Mouse (Mus musculus) c-Kit-negative CD71-positive TER-119-positive erythroid progenitor cells, embryonic 14.5 days (primary cell): Measurements from ENCODE around the gene Zc3h6.

Source experiments
- DNase-seq: peaks from one replicate; pipeline ENCODE4 v3.0.0-alpha.2; 2013; ENCODE audit warnings: low read depth, low spot score

Gene Zc3h6

DNA sequence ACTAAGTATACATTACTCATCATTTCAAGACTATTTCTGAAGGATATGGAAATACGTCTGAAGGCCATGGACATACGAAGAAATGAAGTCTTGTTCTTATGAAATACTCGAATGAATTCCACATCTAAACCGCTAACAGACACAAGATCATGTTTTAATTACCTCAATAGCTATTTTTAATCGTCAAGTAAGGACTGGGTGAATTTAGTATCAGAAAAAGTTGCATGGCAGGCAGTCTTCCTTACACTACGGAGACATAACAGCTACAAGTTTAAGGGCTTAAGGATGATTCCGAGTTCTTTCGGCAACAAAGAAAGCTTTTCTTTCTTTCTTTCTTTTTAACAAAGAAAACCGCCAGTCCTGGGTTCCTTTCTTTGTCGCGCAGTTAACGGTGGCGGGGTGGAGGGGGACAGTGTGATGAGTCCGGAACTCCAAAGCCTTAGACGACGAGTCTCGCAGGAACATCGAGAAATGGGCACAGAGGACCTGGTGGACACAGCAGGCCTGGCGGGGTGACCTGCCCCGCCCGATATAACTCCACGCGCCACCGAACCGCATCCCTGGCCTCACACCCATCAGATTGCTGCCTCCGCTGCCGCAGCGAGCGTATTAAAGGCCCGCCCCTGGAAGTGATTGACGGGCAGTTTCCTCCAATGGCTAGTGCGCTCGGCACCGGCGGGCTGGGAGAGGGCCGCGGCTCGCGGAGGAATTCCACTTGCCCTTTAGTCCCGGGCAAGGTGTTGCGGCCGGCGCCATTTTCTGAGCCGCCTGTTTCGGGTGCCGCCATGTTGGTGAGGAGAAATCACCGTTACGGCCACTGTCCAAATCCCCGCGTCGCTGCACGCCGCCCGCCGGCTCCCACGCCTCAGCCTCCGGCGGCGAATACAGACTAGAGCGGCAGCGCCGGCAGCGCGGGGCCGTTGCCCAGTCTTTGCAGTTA, at the start of gene Zc3h6:
Zc3h6 (plus strand) TSS at position 762 of the 940 bp plus-strand sequence.
- DNase-seq, result peak; percentile 98

DNA sequence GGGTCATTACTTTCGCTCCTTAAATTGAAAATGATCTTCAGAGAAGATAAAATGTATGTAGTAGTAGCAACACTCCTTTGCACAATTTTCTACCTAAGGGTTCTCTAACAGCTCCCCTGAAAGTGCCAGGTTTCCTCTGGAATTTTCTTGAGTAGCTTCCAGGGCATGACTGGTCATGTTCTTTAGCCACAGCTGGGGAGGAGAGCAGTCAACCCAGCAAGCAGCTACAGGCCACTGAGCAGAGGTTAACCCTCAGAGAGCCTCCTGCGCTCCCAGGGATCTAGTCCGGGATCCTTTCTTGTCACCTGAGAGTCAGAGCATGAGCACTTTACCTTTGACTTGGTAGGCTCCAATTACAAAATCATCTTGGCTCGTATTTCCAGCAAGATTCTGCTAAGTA, 42.4 kb upstream of the Zc3h6 start:
- DNase-seq, result no peak

GRCm38 (mm10) chr2:128928446-128928845, 38.8 kb upstream of the Zc3h6 start:
- DNase-seq, result no peak

DNA sequence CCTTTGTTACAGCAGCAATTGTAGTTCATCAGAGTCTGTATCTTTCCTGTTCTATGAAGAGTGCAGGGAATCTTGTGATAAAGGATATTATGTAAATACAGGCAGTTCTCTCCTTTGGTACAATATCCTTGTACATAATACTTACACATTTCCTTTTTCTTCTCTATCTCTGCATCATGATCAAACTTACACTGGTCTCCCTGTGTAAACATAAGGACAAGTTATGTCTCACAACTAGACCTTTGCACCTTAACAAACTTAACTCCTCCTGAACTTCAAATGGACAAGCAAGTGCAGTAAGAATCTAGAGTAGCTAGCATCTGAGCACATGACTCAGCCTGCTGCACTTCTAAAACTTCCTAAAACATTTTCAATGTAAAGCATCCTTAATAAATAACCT, 36.5 kb upstream of the Zc3h6 start:
- no peak for DNase-seq

DNA sequence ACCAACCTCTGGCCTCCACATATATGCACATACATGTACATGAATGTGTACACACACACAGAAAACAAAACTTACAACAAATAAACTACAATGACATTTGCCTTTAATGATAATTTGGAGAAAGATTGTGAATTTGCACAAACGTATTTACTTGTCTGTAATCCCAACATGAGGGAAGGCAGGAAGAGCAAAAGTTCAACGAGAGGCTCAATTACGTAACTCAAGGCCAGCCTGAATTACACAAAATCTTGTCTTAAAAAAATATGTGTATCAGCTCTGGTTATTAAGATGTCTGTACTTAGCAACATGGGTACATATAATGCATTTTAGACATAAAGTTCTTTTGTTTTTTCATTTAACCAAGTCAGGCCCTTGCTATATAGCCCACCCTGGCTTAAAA, 30.9 kb upstream of the Zc3h6 start:
- DNase-seq, result no peak

GRCm38 (mm10) chr2:128943538-128944528, 23.4 kb upstream of the Zc3h6 start, which contains the start of gene Zc3h8:
TSS of gene Zc3h8 (minus strand) at chr2:128944077.
- peak; percentile 96 for DNase-seq

- peak; percentile 36 for DNase-seq
Measured at GRCm38 (mm10) chr2:128947962-128948588, 19.1 kb upstream of the Zc3h6 start.

DNA sequence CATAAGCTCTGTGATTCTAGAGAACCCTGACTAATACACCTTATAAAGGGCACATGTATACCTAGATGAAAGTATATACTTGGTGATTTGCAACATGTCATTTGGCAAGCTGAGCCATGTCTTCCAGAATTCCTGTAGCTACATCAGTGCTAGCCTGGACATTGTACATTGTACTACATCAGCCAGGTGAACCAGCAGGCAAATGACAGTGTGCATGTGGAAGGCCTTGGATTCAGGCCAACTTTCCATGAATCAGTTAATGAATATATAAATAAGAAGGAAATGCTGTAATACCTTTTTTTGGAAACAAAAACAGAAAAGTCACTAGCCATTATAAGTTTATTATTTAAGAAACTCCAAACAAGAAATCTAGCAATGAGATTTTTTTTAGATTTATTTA, 13.0 kb upstream of the Zc3h6 start:
- DNase-seq, result no peak

GRCm38 (mm10) chr2:128965505-128966105, 1.6 kb upstream of the Zc3h6 start:
- no peak for DNase-seq

- DNase-seq, result no peak
Measured at GRCm38 (mm10) chr2:128966236-128966635, 966 bp upstream of the Zc3h6 start.

GRCm38 (mm10) chr2:128967661-128968441, 649 bp downstream of the Zc3h6 start, which contains the start of gene Gm10762:
TSS of gene Gm10762 (minus strand) at chr2:128967725.
- peak; percentile 57 for DNase-seq

GRCm38 (mm10) chr2:128968475-128969083, 1.4 kb downstream of the Zc3h6 start:
- no peak for DNase-seq

DNA sequence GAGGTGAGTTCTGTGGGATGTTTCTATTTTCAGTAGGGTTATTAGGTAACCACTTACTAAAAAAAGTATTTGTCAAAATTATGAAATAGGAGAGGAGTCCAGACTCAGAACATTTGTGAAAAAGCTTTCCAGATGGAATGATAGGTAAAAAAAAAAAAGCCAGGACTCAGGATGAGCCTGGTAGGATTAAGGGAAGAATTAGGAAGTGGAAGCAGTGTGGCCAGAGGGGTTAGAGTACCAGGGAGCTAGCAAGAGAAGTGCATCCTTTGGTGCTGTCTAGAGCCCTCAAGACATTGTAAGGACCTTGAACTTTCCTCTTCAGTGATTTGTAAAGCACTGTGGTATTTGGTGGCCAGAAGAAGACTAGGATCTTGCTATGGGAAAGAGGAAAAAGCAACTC, 5.1 kb downstream of the Zc3h6 start:
- DNase-seq, result no peak

- no peak for DNase-seq
Measured at GRCm38 (mm10) chr2:128975572-128975971, 8.4 kb downstream of the Zc3h6 start.

DNA sequence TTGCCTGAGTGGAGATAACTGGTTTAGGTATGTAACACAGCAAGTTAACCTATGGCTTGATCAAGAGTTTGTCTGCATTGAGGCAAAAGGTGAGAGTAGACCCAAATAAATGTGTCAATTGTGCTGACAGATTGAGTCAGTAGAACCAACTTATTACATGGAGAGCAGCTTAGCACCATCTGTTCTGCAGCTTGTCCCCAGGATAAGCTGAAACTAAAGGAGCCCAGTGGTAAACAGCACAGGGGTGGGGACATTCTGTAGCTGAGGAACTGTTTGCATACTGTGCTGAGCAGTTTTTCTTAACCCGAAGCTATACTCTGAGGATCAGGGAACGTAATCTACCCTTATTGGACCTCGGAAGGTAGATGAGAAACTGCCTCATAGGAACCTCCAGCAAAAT, 17.5 kb downstream of the Zc3h6 start:
- DNase-seq, result no peak

GRCm38 (mm10) chr2:129004872-129005271, 37.7 kb downstream of the Zc3h6 start:
- no peak for DNase-seq

DNA sequence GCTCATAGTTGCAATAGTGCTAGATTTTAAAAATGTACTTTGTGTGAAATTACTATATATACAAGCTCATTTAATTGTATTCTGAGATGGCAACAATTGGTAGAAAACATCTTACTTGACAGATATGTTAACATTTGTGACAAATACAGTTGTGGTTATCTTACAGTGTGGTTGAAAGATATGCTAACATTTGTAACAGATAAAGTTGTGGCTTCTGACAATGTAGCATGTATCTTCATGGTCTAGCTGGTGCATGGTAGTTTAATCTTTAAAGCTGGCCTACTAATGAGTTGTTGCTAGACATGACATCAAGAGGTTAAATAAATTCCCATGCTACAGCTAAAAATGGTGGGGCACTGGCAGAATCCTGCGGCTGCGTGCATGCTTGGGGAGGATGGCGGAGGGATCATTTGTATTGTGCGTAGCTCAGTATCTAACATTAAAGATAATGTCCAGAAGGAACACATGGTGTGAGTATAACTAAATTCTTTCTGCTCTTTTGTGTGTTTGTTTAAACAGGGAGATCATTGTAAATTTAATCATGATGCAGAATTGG, 39.1 kb downstream of the Zc3h6 start:
- DNase-seq, result no peak

GRCm38 (mm10) chr2:129008867-129009266, 41.7 kb downstream of the Zc3h6 start:
- peak; percentile 26 for DNase-seq

GRCm38 (mm10) chr2:129020106-129020505, 52.9 kb downstream of the Zc3h6 start:
- DNase-seq, result no peak

DNA sequence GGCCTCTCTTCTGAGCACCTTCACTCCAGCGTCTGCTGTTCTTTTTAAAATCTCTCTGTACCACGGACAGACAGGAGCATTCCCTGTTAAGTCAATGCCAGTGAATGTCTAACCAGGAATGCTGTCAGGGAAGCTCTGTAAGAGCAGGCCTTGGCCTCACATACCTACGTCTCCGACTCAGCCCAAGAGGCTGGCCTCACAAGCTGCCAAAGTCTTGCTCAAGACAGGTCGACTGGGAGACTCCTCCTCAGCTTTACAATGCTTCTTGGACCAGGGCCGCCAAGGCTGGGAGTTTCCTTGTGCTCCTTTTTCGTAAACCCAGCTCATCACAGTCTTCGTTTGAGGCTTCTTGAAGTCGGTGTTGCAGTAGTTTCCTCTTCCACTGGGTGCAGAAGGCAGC, 57.6 kb downstream of the Zc3h6 start:
- no peak for DNase-seq
